Mouse (Mus musculus): ENCODE data around the gene Abi2.

Abi2 gene

GRCm38 (mm10) chr1:60469491-60469890 lies 60.1 kb downstream of the Abi2 start:
- TF ChIP-seq GATA4 (IDR thresholded peaks at IDR 0.05; ENCODE audit: insufficient replicate concordance, low read length): no peak

GRCm38 (mm10) chr1:60470541-60470940 lies 61.1 kb downstream of the Abi2 start:
- no peak for TF ChIP-seq GATA4 (IDR thresholded peaks at IDR 0.05; ENCODE audit: insufficient replicate concordance, low read length)

GRCm38 (mm10) chr1:60481561-60481960 lies 72.1 kb downstream of the Abi2 start:
- TF ChIP-seq GATA4 (IDR thresholded peaks at IDR 0.05; ENCODE audit: insufficient replicate concordance, low read length): no peak

GRCm38 (mm10) chr1:60482881-60483280 lies 73.5 kb downstream of the Abi2 start:
- no peak for TF ChIP-seq GATA4 (IDR thresholded peaks at IDR 0.05; ENCODE audit: insufficient replicate concordance, low read length)

GRCm38 (mm10) chr1:60485649-60486048 lies 76.2 kb downstream of the Abi2 start:
- TF ChIP-seq GATA4 (IDR thresholded peaks at IDR 0.05; ENCODE audit: insufficient replicate concordance, low read length): no peak

- TF ChIP-seq GATA4 (IDR thresholded peaks at IDR 0.05; ENCODE audit: insufficient replicate concordance, low read length): no peak
Measured at GRCm38 (mm10) chr1:60488635-60489034, 79.2 kb downstream of the Abi2 start.

- TF ChIP-seq GATA4 (IDR thresholded peaks at IDR 0.05; ENCODE audit: insufficient replicate concordance, low read length): no peak
Measured at GRCm38 (mm10) chr1:60489660-60490059, 80.2 kb downstream of the Abi2 start.

GRCm38 (mm10) chr1:60490510-60490909 lies 81.1 kb downstream of the Abi2 start:
- TF ChIP-seq GATA4 (IDR thresholded peaks at IDR 0.05; ENCODE audit: insufficient replicate concordance, low read length): no peak

- no peak for TF ChIP-seq GATA4 (IDR thresholded peaks at IDR 0.05; ENCODE audit: insufficient replicate concordance, low read length)
Measured at GRCm38 (mm10) chr1:60492404-60492803, 83.0 kb downstream of the Abi2 start.

- no peak for TF ChIP-seq GATA4 (IDR thresholded peaks at IDR 0.05; ENCODE audit: insufficient replicate concordance, low read length)
Measured at GRCm38 (mm10) chr1:60493421-60493820, 84.0 kb downstream of the Abi2 start.

GRCm38 (mm10) chr1:60503456-60503855 lies 94.0 kb downstream of the Abi2 start:
- TF ChIP-seq GATA4 (IDR thresholded peaks at IDR 0.05; ENCODE audit: insufficient replicate concordance, low read length): no peak

- no peak for TF ChIP-seq GATA4 (IDR thresholded peaks at IDR 0.05; ENCODE audit: insufficient replicate concordance, low read length)
Measured at GRCm38 (mm10) chr1:60510584-60510983, 101.2 kb downstream of the Abi2 start.

- TF ChIP-seq GATA4 (IDR thresholded peaks at IDR 0.05; ENCODE audit: insufficient replicate concordance, low read length): no peak
Measured at GRCm38 (mm10) chr1:60530107-60530506, 120.7 kb downstream of the Abi2 start.

GRCm38 (mm10) chr1:60530636-60531035 lies 121.2 kb downstream of the Abi2 start:
- TF ChIP-seq GATA4 (IDR thresholded peaks at IDR 0.05; ENCODE audit: insufficient replicate concordance, low read length): no peak
